Mouse (Mus musculus) ES-E14 (cell line): ENCODE measurements around the gene Iqcd. TPM values are rescaled to one million over a fixed set of nuclear protein-coding genes. Genes with fewer than 3 reads are reported as not detected.

Experiments
- DNase-seq: peaks from one replicate; pipeline ENCODE4 v3.0.0-alpha.2; 2013; ENCODE audit warnings: low read depth, low spot score
- H3K27ac ChIP-seq: 2 replicates; pipeline ENCODE4 v1.5.1; 2012; ENCODE audit warnings: low read depth, mild to moderate bottlenecking, low read length, moderate library complexity, mixed read lengths; ENCODE audit not compliant: poor library complexity, insufficient read depth, severe bottlenecking
- H3K36me3 ChIP-seq: 2 replicates; pipeline ENCODE4 v1.6.1; 2012; ENCODE audit warnings: mild to moderate bottlenecking, low read length, moderate library complexity, mixed read lengths; ENCODE audit not compliant: control insufficient read depth, poor library complexity, insufficient read depth, severe bottlenecking
- H3K4me1 ChIP-seq, 2 experiments: fragments of 150-350 bp in 1 of 2; sonication (generic) in 1 of 2; 2 replicates each; pipeline ENCODE4 v1.6.1; 2012; ENCODE audit warnings: low read length in 2 of 2, mild to moderate bottlenecking in 1 of 2, mixed read lengths in 1 of 2; ENCODE audit not compliant: control insufficient read depth in 2 of 2, insufficient read depth in 2 of 2, poor library complexity in 1 of 2
- H3K4me3 ChIP-seq, 2 experiments: fragments of 150-350 bp in 1 of 2; sonication (generic) in 1 of 2; 2 replicates each; pipeline ENCODE4 v1.5.1; 2012; ENCODE audit warnings: low read length in 2 of 2, low read depth in 1 of 2, mild to moderate bottlenecking in 1 of 2, mixed read lengths in 1 of 2; ENCODE audit not compliant: insufficient read depth in 1 of 2, poor library complexity in 1 of 2, severe bottlenecking in 1 of 2
- H3K9ac ChIP-seq: 2 replicates; pipeline ENCODE4 v1.6.1; 2012; ENCODE audit warnings: low read depth, mild to moderate bottlenecking, low read length, mixed read lengths; ENCODE audit not compliant: poor library complexity, insufficient read depth, severe bottlenecking
- H3K9me3 ChIP-seq: fragments of 150-350 bp; sonication (generic); 2 replicates; pipeline ENCODE4 v1.6.1; 2012; ENCODE audit warnings: low read depth, mild to moderate bottlenecking, low read length; ENCODE audit not compliant: control insufficient read depth, insufficient read depth
- CHD2 ChIP-seq: IDR thresholded peaks from 2 replicates; pipeline ENCODE4 v1.6.1; 2014; ENCODE audit warnings: mild to moderate bottlenecking, low read depth, low read length, inconsistent platforms
- HCFC1 ChIP-seq: IDR thresholded peaks from 2 replicates; pipeline ENCODE4 v1.6.1; 2012; ENCODE audit warnings: low read length, inconsistent platforms, borderline replicate concordance; ENCODE audit not compliant: insufficient read depth
- MAFK ChIP-seq: IDR thresholded peaks from 2 replicates; pipeline ENCODE4 v1.6.1; 2014; ENCODE audit warnings: mild to moderate bottlenecking, low read depth, low read length, inconsistent platforms; ENCODE audit not compliant: insufficient read depth
- ZC3H11A ChIP-seq: IDR thresholded peaks from 2 replicates; pipeline ENCODE4 v1.6.1; 2012; ENCODE audit warnings: low read depth, mild to moderate bottlenecking, inconsistent platforms, low read length, borderline replicate concordance
- ZNF384 ChIP-seq: IDR thresholded peaks from 2 replicates; pipeline ENCODE4 v1.6.1; 2012; ENCODE audit warnings: low read depth, low read length, inconsistent platforms
- in situ Hi-C, 2 experiments: fragments of 600-800 bp; cut with MboI; formaldehyde crosslinking; loops; one replicate each; pipeline ENCODE4 v1.15.1; 2025; ENCODE audit warnings: low sequenced_read_pairs in 2 of 2, inconsistent platforms in 1 of 2; ENCODE audit not compliant: unreplicated experiment in 2 of 2
- total RNA-seq: library from RNA; depleted of rRNA; stranded (reverse); fragments of 300-350 nt; gene quantifications from 2 replicates; pipeline ENCODE4 v1.2.3, GENCODE M21; 2012

The Iqcd gene
- total RNA-seq, 1 experiment: not detected

- Histone ChIP-seq H3K9me3 (no peaks in the 10 kb centered on the region), H3K27ac (no peak overlapping the region), H3K4me3 (no peak overlapping the region), H3K36me3 (peaks cover 5% of the 10 kb centered on the region; the same call in 1 of the 2 replicates), H3K9ac (no peak overlapping the region), H3K4me1 (peaks cover 6 to 16% of the 10 kb centered on the region in 2 experiments; a peak in 3 of 4 replicates)
- in situ Hi-C loops: no loop called here
- no peak for TF ChIP-seq ZNF384
- TF ChIP-seq ZC3H11A: no peak
- TF ChIP-seq HCFC1: no peak
- TF ChIP-seq CHD2: no peak
- no peak for TF ChIP-seq MAFK
- DNase-seq: no peak
These were observed 14.7 kb downstream of the Iqcd start for GRCm38 (mm10) chr5:120603515-120603914.

GRCm38 (mm10) chr5:120604839-120605238 is 16.0 kb downstream of the Iqcd start:
- H3K27ac ChIP-seq: peak overlapping the region; percentile 52; the same call in 1 of the 2 replicates
- peaks cover 6 to 16% of the 10 kb centered on the region in 2 experiments; a peak in 3 of 4 replicates for H3K4me1 ChIP-seq
- peak overlapping the region; percentile 23 to 64; a peak in 3 of 4 replicates for H3K4me3 ChIP-seq
- H3K36me3 ChIP-seq: peaks cover 15% of the 10 kb centered on the region; the same call in 1 of the 2 replicates
- peak overlapping the region; percentile 73; the same call in 1 of the 2 replicates for H3K9ac ChIP-seq
- peak; percentile 91 for DNase-seq
- no peak for TF ChIP-seq MAFK
- no peak for TF ChIP-seq ZC3H11A
- no peak for TF ChIP-seq ZNF384
- no peak for TF ChIP-seq CHD2
- TF ChIP-seq HCFC1: no peak
- in situ Hi-C loops: no loop called here
- no peaks in the 10 kb centered on the region for H3K9me3 ChIP-seq

GRCm38 (mm10) chr5:120605241-120605661 is 16.4 kb downstream of the Iqcd start:
- Histone ChIP-seq H3K4me1 (peaks cover 6 to 16% of the 10 kb centered on the region in 2 experiments; a peak in 3 of 4 replicates), H3K27ac (peak overlapping the region; percentile 52; the same call in 1 of the 2 replicates), H3K4me3 (peak overlapping the region; percentile 23 to 64; a peak in 3 of 4 replicates), H3K9me3 (no peaks in the 10 kb centered on the region), H3K9ac (peak overlapping the region; percentile 73; the same call in 1 of the 2 replicates), H3K36me3 (peaks cover 15% of the 10 kb centered on the region; the same call in 1 of the 2 replicates)
- DNase-seq: no peak
- in situ Hi-C loops: no loop called here
- TF ChIP-seq CHD2: no peak
- no peak for TF ChIP-seq MAFK
- TF ChIP-seq ZNF384: no peak
- no peak for TF ChIP-seq HCFC1
- no peak for TF ChIP-seq ZC3H11A

GRCm38 (mm10) chr5:120605688-120606087 is 16.9 kb downstream of the Iqcd start:
- in situ Hi-C loops: no loop called here
- TF ChIP-seq ZC3H11A (0 out of 2 replicates have a peak, but pooled peaks have one; percentile 11), CHD2 (no peak)
- Histone ChIP-seq H3K27ac (no peak overlapping the region; the same call in 1 of the 2 replicates), H3K4me3 (peak overlapping the region; percentile 50 to 70; a peak in 3 of 4 replicates), H3K36me3 (peaks cover 15% of the 10 kb centered on the region; the same call in 1 of the 2 replicates), H3K4me1 (peaks cover 6 to 16% of the 10 kb centered on the region in 2 experiments; a peak in 3 of 4 replicates), H3K9ac (no peak overlapping the region; the same call in 1 of the 2 replicates), H3K9me3 (no peaks in the 10 kb centered on the region)
- peak; percentile 97 for DNase-seq
